Mouse (Mus musculus): ENCODE results near the gene Clstn1. TPM values are rescaled to one million over a fixed set of nuclear protein-coding genes. Genes with fewer than 3 reads are reported as not detected.

Gene Clstn1
- polyA plus RNA-seq, 2 experiments: 1.3 to 1.4 TPM

GRCm38 (mm10) chr4:149665016-149665691, 78.9 kb downstream of the Clstn1 start:
- TF ChIP-seq EP300 (IDR thresholded peaks at IDR 0.05; ENCODE audit: low read depth) (no peak), CTCF (IDR thresholded peaks at IDR 0.05; ENCODE audit: low read depth) (no peak)

DNA sequence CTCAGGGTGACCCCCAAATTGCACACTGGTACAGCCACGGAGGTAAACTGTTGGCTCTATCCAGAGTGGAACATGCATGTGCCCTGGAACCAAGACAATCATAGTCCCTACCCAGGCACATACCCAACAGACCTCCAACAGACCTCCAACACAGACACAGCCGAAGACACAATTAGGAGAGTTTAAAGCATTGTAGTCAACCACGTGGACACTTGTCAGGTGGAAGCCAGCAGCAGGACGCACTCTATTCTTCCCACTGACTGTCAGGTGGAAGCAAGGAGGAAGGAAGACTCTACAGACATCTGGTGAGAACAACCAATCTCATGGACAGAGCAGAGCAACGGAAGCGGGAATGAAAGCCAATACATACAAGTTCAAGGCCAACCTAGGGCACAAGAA, 79.4 kb downstream of the Clstn1 start:
- no peak for DNase-seq (ENCODE audit: low read depth in 3 of 3, low spot score in 3 of 3)
- Histone ChIP-seq H3K27ac (no peak overlapping the region), H3K4me1 (replicated peaks; ENCODE audit: control insufficient read depth in 2 of 2, insufficient read depth in 2 of 2, low read length in 1 of 2) (peaks cover 0 to 21% of the 10 kb centered on the region in 2 experiments; a peak in 2 of 4 replicates), H3K9me3 (ENCODE audit: control insufficient read depth, low read length) (no peaks in the 10 kb centered on the region), H3K9ac (replicated peaks) (no peak overlapping the region), H3K27me3 (ENCODE audit: control insufficient read depth, insufficient read depth, low read length) (no peaks in the 10 kb centered on the region), H3K4me3 (ENCODE audit: insufficient read depth in 1 of 2, low read depth in 2 of 2, low read length in 2 of 2) (no peak overlapping the region), H3K4me2 (ENCODE audit: low read depth) (no peak overlapping the region), H3K36me3 (replicated peaks; ENCODE audit: control insufficient read depth, insufficient read depth, low read depth) (no peaks in the 10 kb centered on the region)
- 57% methylated on average over 6 of the region's 6 CpGs for WGBS (ENCODE audit: insufficient replicate concordance)
- TF ChIP-seq EP300 (IDR thresholded peaks at IDR 0.05; ENCODE audit: low read depth) (no peak), CTCF (IDR thresholded peaks at IDR 0.05; ENCODE audit: low read depth) (no peak)
- no peak for ATAC-seq (ENCODE audit: insufficient read depth)

More at GRCm38 (mm10) chr4:149665016-149665691, 78.9 kb downstream of the Clstn1 start:
- no peak overlapping the region for H3K27ac ChIP-seq
- ATAC-seq (ENCODE audit: insufficient read depth) (no peak), DNase-seq (ENCODE audit: low read depth in 3 of 3, low spot score in 3 of 3) (no peak)
- no peaks in the 10 kb centered on the region for H3K27me3 ChIP-seq (ENCODE audit: control insufficient read depth, insufficient read depth, low read length)
- no peak overlapping the region for H3K4me2 ChIP-seq (ENCODE audit: low read depth)
- H3K9ac ChIP-seq (replicated peaks): no peak overlapping the region
- peaks cover 0 to 21% of the 10 kb centered on the region in 2 experiments; a peak in 2 of 4 replicates for H3K4me1 ChIP-seq (replicated peaks; ENCODE audit: control insufficient read depth in 2 of 2, insufficient read depth in 2 of 2, low read length in 1 of 2)
- H3K4me3 ChIP-seq (ENCODE audit: insufficient read depth in 1 of 2, low read depth in 2 of 2, low read length in 2 of 2): no peak overlapping the region
- no peaks in the 10 kb centered on the region for H3K36me3 ChIP-seq (replicated peaks; ENCODE audit: control insufficient read depth, insufficient read depth, low read depth)
- no peaks in the 10 kb centered on the region for H3K9me3 ChIP-seq (ENCODE audit: control insufficient read depth, low read length)
- 38% methylated on average over 6 of the region's 6 CpGs for WGBS (ENCODE audit: insufficient replicate concordance)

- no peak overlapping the region for H3K4me2 ChIP-seq (ENCODE audit: low read depth)
- H3K4me3 ChIP-seq (ENCODE audit: insufficient read depth in 1 of 2, low read depth in 2 of 2, low read length in 2 of 2): no peak overlapping the region
- no peaks in the 10 kb centered on the region for H3K36me3 ChIP-seq (replicated peaks; ENCODE audit: control insufficient read depth, insufficient read depth, low read depth)
- H3K27ac ChIP-seq: no peak overlapping the region
- ATAC-seq (ENCODE audit: insufficient read depth) (no peak), DNase-seq (ENCODE audit: low read depth in 3 of 3, low spot score in 3 of 3) (no peak)
- TF ChIP-seq CTCF (IDR thresholded peaks at IDR 0.05; ENCODE audit: low read depth) (no peak), EP300 (IDR thresholded peaks at IDR 0.05; ENCODE audit: low read depth) (no peak)
- no peaks in the 10 kb centered on the region for H3K9me3 ChIP-seq (ENCODE audit: control insufficient read depth, low read length)
- WGBS (ENCODE audit: insufficient replicate concordance): 88% methylated on average over 6 of the region's 6 CpGs
- H3K27me3 ChIP-seq (ENCODE audit: control insufficient read depth, insufficient read depth, low read length): no peaks in the 10 kb centered on the region; the same call in none of the 2 replicates
- no peaks in the 10 kb centered on the region; a peak in 1 of 4 replicates for H3K4me1 ChIP-seq (replicated peaks; ENCODE audit: control insufficient read depth in 2 of 2, insufficient read depth in 2 of 2, low read length in 1 of 2)
- no peak overlapping the region for H3K9ac ChIP-seq (replicated peaks)
Observed at GRCm38 (mm10) chr4:149671175-149671574, 84.9 kb downstream of the Clstn1 start.

- Histone ChIP-seq H3K9ac (replicated peaks) (no peak overlapping the region), H3K36me3 (replicated peaks; ENCODE audit: control insufficient read depth, insufficient read depth, low read depth) (no peaks in the 10 kb centered on the region), H3K27ac (no peak overlapping the region), H3K4me2 (ENCODE audit: low read depth) (no peak overlapping the region), H3K4me1 (replicated peaks; ENCODE audit: control insufficient read depth in 2 of 2, insufficient read depth in 2 of 2, low read length in 1 of 2) (peaks cover 0 to 2% of the 10 kb centered on the region in 2 experiments; a peak in 1 of 4 replicates), H3K9me3 (ENCODE audit: control insufficient read depth, low read length) (no peaks in the 10 kb centered on the region), H3K27me3 (ENCODE audit: control insufficient read depth, insufficient read depth, low read length) (no peaks in the 10 kb centered on the region; the same call in none of the 2 replicates), H3K4me3 (ENCODE audit: insufficient read depth in 1 of 2, low read depth in 2 of 2, low read length in 2 of 2) (no peak overlapping the region)
- TF ChIP-seq CTCF (IDR thresholded peaks at IDR 0.05; ENCODE audit: low read depth) (no peak), EP300 (IDR thresholded peaks at IDR 0.05; ENCODE audit: low read depth) (no peak)
- ATAC-seq (ENCODE audit: insufficient read depth): no peak
- DNase-seq (ENCODE audit: low read depth in 3 of 3, low spot score in 3 of 3): no peak
- WGBS (ENCODE audit: insufficient replicate concordance): 83% methylated on average over 5 of the region's 5 CpGs
Observed at GRCm38 (mm10) chr4:149672747-149673146, 86.5 kb downstream of the Clstn1 start.

GRCm38 (mm10) chr4:149674814-149675377, 88.6 kb downstream of the Clstn1 start:
- no peaks in the 10 kb centered on the region; the same call in none of the 2 replicates for H3K27me3 ChIP-seq (ENCODE audit: control insufficient read depth, insufficient read depth, low read length)
- no peak overlapping the region for H3K9ac ChIP-seq (replicated peaks)
- WGBS (ENCODE audit: insufficient replicate concordance): 53% methylated on average over 8 of the region's 8 CpGs
- peak overlapping the region in 1 of 2 experiments; percentile 4; a peak in 1 of 4 replicates for H3K4me3 ChIP-seq (ENCODE audit: insufficient read depth in 1 of 2, low read depth in 2 of 2, low read length in 2 of 2)
- no peak overlapping the region; the same call in 1 of the 2 replicates for H3K4me2 ChIP-seq (ENCODE audit: low read depth)
- peaks cover 0 to 2% of the 10 kb centered on the region in 2 experiments; a peak in 1 of 4 replicates for H3K4me1 ChIP-seq (replicated peaks; ENCODE audit: control insufficient read depth in 2 of 2, insufficient read depth in 2 of 2, low read length in 1 of 2)
- H3K36me3 ChIP-seq (replicated peaks; ENCODE audit: control insufficient read depth, insufficient read depth, low read depth): no peaks in the 10 kb centered on the region
- DNase-seq (ENCODE audit: low read depth in 3 of 3, low spot score in 3 of 3): no peak
- TF ChIP-seq EP300 (IDR thresholded peaks at IDR 0.05; ENCODE audit: low read depth) (no peak), CTCF (IDR thresholded peaks at IDR 0.05; ENCODE audit: low read depth) (no peak)
- no peak for ATAC-seq (ENCODE audit: insufficient read depth)
- H3K27ac ChIP-seq: no peak overlapping the region
- H3K9me3 ChIP-seq (ENCODE audit: control insufficient read depth, low read length): no peaks in the 10 kb centered on the region

Measured in liver, embryonic 14.5 days (tissue).